Mouse (Mus musculus) A20 (cell line): ENCODE data around the gene Zfp114.
A peak's percentile ranks its signal among the peaks of the same experiment; 100 is the strongest.

Source experiments
- DNase-seq: peaks from one replicate; pipeline ENCODE4 v3.0.0-alpha.2; 2011; ENCODE audit warnings: low read depth, low spot score

The Zfp114 gene

DNA sequence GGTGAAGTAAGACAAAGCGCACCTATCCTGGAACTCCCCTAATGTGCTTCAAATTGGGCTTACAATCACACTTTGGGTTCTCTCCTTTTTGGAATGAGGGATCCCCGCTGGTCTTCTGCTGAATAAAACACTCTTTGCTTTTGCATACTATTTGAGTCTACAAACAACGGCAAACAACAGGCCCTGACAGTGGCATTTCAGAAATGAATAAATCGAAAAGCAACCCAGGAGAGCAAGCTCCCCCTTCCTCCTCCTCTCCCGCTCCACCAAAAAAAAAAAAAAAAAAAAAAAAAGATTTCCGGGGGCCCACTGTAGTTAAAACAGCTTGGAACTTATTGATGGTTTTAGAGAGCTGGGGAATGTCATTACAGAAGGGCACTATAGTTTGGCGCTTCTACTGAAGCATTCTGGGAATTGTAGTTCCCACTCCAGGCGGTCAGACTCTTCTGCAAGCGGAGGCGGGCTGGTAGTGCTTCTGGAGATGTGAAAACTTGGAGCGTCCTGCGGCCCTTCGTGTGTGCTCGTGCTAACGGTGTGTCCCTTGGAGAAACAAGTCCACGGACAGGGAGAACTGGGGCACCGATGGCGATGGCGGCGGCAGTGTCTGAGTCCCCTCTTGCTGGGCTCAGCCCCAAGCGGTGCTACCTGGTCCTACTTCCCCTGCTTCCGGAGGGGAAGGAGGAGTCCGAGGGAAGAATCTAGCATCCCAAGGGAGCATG lies at the start of gene Zfp114:
Zfp114 (plus strand) TSS at position 443 of the 719 bp plus-strand sequence.
- DNase-seq: no peak

DNA sequence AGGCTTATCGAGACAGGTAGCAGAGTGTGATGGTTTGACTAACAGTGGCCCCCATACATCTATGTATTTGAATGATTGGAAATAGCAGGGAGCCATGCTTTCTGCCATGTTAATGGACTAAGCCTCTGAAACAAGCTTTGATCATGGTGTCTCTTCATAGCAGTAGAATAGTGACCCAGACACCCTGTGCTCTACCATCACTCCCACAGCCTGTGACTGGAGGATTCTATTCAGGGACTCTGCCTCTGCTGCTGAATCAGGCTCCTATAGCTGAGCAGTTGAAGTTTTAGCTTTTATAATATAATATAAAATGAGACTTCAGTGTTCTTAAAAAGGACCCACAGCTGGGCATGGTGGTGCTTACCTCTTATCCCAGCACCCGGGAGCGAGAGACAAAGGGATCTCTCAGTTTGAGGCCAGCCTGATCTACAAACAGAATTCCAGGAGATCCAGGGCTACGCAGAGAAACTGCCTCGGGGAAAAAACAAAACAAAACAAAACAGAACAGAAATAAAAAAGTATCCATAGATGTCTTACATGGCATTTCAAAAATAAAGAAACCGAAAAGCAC lies 41.4 kb upstream of the Zfp114 start:
- no peak for DNase-seq

DNA sequence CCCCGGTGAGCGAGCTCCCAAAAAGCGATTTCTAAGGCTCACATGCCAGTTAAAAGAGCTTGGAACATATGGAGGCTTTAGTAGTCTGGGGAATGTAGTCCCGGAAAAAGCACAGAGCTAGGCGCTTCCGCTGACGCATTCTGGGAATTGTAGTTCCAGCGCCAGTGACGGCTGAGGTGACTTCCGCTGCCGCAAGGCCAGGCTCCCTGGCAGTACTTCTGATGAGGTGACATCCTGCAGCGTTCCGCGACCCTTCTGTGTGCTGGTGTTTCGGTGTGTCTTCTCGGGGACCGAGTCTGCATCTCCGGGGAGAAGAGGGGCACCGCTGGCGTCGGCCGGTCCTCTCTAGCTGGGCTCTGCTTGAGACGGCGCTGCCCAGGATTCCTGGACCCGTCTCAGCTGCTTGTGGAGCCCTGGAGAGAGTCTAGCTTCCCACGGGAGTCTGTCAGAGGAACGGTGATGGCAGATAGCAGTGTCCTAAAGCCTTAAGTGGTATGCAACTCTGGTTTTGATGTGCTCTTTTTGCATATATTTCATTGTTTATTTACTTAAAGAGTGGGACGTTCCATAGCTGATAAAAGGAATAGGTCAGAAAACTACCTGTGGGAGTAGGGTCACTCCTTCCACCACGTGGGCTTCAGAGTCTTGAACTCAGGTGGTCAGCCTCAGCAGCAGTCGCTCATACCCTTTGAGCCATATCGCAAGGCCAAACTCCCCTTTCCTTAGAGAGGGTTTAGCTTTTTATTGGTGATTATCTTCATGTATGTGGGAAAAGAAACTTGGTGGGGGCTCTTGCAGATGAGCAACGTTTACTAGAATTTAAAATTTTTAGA lies 40.6 kb upstream of the Zfp114 start, which contains the start of gene Zfp235:
Zfp235 (plus strand) TSS at position 174 of the 833 bp plus-strand sequence.
- DNase-seq: peak; percentile 85

DNA sequence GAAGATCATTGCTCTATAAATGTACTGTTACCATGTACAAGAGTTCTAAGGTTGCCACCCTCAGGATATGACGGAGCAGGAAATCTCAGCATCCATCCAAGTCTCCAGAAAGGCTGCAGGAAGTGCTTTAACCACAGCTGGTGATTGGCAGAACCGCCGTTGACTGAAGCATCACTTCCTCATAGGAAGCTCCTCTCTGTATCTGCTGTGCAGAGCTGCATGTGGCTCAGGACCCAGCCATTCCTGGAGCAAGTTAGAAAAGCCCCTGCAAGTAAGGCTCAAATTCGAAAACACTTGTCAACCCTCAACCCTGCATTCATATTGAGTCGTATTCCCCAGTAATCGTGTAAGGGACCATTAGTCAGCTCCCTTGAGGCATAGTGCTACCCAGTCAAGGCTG lies 32.3 kb upstream of the Zfp114 start:
- no peak for DNase-seq

GRCm38 (mm10) chr7:24153272-24153671 lies 21.6 kb upstream of the Zfp114 start:
- DNase-seq: peak; percentile 28

GRCm38 (mm10) chr7:24172191-24172590 lies 2.7 kb upstream of the Zfp114 start:
- no peak for DNase-seq

DNA sequence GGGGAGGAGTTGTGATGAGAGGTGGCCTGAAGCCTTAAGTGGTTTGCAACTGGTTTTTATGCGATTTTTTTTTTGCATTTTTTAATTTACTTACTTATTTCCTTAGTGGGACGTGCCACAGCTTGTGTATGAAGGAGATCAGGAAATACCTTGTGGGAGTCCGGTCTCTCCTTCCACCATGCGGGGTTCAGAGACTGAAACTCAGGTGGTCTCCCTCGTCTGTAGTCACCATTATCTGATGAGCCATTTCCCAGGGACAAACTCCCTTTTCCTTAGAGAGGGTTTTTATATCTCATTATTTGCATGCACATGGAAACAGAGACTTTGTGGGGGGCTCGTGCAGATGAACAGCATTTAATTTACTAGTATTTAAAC lies 464 bp downstream of the Zfp114 start:
- no peak for DNase-seq

- DNase-seq: no peak
These were observed 12.8 kb downstream of the Zfp114 start for GRCm38 (mm10) chr7:24187611-24188010.

DNA sequence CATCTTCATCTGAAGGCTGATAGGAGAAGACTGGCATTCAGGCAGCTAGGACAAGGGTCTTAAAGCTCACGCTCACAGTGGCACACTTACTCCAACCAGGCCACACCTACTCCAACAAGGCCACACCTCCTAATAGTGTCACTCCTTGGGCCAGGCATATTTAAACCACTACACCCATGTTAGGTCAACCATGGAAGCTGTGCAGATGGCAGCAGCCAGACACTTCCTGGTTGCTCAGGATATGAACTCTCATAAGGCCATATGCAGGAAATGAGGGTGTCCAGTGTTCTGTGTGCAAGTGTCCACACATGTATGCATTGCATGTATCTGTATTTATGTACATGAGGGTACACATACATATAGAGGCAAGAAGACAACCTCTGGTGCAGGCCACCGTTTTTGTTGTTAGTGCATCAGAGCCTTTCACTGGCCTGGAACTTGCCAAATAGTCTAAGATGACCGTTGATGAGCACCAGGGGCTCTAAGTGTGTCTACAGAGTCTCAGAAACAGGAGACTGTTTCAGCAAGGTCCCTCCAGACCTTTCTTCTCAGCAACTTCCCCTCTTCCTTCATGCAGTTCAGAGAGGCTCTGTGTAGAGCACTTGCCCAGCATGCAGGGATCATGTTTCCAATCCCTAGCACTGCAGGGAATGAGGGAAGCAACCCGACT lies 14.2 kb downstream of the Zfp114 start:
- DNase-seq: no peak

DNA sequence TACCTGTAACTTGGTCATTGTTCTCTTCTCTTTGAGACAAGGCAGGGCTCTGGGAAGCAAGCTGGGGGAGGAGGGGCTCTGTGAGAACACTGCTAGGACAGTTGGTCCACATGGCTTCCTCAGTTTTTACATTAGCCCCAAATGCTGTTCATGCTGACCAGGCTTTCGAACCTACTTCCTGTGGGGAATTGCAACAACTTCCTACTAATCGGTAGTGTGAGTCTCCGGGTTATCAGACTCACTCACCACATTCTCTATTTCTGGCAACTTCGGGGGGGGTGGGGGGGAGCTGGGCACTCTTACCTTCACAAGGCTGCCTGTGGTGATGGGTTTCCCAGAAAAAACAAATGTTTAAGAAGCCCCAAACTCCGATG lies 14.7 kb downstream of the Zfp114 start:
- DNase-seq: no peak

GRCm38 (mm10) chr7:24191361-24191760 lies 16.5 kb downstream of the Zfp114 start:
- no peak for DNase-seq

DNA sequence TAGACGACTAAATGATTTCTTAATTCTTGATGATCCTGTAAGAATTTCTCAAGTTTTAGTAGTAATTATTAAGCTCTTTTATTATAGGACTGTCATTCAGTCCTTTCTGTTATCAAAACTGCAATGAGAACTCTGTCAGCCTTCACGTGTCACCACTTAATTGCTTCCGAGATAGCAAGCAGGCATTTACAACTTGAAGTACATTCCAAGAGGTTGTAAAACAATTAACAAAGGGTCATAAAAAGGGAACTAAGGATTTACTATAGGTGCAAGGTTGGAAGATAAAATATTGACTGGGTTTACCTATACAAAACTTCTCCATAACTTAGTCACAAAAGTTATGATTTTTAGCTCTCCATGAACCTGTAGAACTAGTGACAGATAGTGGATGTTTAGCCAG lies 18.3 kb downstream of the Zfp114 start:
- no peak for DNase-seq

DNA sequence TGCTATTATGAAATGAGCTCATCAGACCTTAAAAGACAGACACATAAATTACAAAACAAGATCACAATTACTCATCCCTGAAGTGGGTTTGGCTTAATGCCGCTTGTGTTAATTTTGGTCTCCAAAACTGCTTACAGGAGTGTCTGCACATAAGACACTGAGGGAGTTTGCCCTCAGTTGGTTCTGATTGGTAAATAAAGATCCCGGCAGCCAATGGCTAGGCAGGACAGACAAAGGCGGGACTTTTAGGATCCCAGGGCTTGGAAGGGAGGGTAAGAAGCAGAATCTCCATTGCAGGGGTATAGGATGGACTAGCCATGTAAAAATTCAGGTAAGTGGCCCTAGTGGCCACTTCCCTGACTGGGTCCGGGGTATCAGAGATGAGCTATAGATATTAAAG lies 22.1 kb downstream of the Zfp114 start:
- no peak for DNase-seq

GRCm38 (mm10) chr7:24207488-24208261 lies 32.8 kb downstream of the Zfp114 start:
- no peak for DNase-seq

- no peak for DNase-seq
These were observed 33.5 kb downstream of the Zfp114 start for GRCm38 (mm10) chr7:24208282-24208886.

DNA sequence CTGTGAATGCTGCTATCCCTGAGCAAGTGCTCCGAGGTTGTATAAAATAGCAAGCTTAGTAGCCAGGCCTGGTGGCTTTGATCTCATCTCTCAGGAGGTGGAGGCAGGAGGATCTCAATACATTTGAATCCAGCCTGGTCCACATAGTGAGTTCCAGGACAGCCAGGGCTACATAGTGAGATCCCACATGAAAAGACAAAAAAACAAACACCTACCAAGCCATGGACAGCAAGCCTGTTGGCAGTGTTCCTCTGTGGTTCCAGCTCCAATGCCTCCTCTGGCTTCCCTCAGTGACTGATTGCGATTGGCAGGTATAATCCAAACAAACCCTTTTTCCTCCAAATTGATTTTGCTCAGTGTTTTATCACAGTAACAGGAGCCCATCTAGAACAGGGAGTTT lies 35.4 kb downstream of the Zfp114 start:
- no peak for DNase-seq

GRCm38 (mm10) chr7:24211343-24211742 lies 36.5 kb downstream of the Zfp114 start, which contains the start of gene Zfp111:
Gene Zfp111, minus strand, starts transcription at chr7:24211443.
- no peak for DNase-seq
